Mouse (Mus musculus) gastrocnemius, postnatal 4 days (tissue): ENCODE results near the gene Fbxl13. TPM values are rescaled to one million over a fixed set of nuclear protein-coding genes. Genes with fewer than 3 reads are reported as not detected.

ENCODE experiments used
- DNase-seq, 2 experiments: peaks; one replicate each; pipeline ENCODE4 v3.0.0; 2021 to 2022; ENCODE audit warnings: low spot score in 2 of 2, mixed read lengths in 2 of 2
- total RNA-seq, 2 experiments: library from RNA; stranded (reverse); gene quantifications; 2 replicates each; pipeline ENCODE4 v1.2.3; 2021

Fbxl13 gene
- total RNA-seq, 2 experiments from 2014 or later = 0.29 to 0.34 TPM

- DNase-seq = no peak
These were observed 157.7 kb downstream of the Fbxl13 start for GRCm38 (mm10) chr5:21487716-21488115.

GRCm38 (mm10) chr5:21487306-21487705 lies 158.1 kb downstream of the Fbxl13 start:
- DNase-seq = no peak

GRCm38 (mm10) chr5:21486798-21487197 lies 158.6 kb downstream of the Fbxl13 start:
- no peak for DNase-seq

- DNase-seq = no peak
These were observed 160.1 kb downstream of the Fbxl13 start for GRCm38 (mm10) chr5:21485197-21485829.

GRCm38 (mm10) chr5:21483275-21483674 lies 162.2 kb downstream of the Fbxl13 start:
- DNase-seq = no peak

GRCm38 (mm10) chr5:21482446-21483222 lies 162.8 kb downstream of the Fbxl13 start:
- DNase-seq = peak in 1 of 2 experiments; percentile 23

GRCm38 (mm10) chr5:21481521-21481920 lies 163.9 kb downstream of the Fbxl13 start:
- DNase-seq = no peak

- no peak for DNase-seq
These were observed 165.7 kb downstream of the Fbxl13 start for GRCm38 (mm10) chr5:21479746-21480145.

- DNase-seq = no peak
These were observed 167.0 kb downstream of the Fbxl13 start for GRCm38 (mm10) chr5:21478428-21478827.

GRCm38 (mm10) chr5:21468100-21468499 lies 177.3 kb downstream of the Fbxl13 start:
- DNase-seq = no peak

GRCm38 (mm10) chr5:21467387-21467786 lies 178.0 kb downstream of the Fbxl13 start:
- no peak for DNase-seq

GRCm38 (mm10) chr5:21440833-21441530 lies 204.5 kb downstream of the Fbxl13 start:
- peak; percentile 35 to 54 for DNase-seq

- DNase-seq = no peak
These were observed 205.9 kb downstream of the Fbxl13 start for GRCm38 (mm10) chr5:21439446-21440110.

- no peak for DNase-seq
These were observed 207.0 kb downstream of the Fbxl13 start for GRCm38 (mm10) chr5:21438428-21438827.

- DNase-seq = no peak
These were observed 208.9 kb downstream of the Fbxl13 start for GRCm38 (mm10) chr5:21436471-21436975.

- DNase-seq = no peak
These were observed 211.1 kb downstream of the Fbxl13 start for GRCm38 (mm10) chr5:21434148-21434929.
